33 mouse cellular contexts compared by ENCODE assay signal in the genomic region with DNA sequence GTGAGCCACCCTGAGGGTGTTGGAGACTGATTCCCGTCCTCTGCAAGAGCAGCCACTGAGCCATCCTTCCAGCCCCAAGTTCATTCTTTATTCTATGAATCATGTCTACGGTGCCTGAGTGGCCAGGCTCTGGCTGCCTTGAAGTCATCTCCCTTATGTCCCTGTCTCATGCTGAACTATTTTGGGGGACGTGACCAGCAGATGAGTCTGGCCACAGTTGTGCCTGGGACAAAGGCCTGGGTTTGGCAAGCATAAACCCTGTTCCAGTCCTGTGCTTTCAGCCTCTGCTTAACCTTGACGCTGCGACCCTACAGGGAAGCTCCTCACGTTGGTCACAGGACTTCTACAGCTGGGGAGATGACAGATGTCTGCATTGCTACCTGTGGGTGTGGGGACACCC. TPM values are rescaled to one million over a fixed set of nuclear protein-coding genes. Genes with fewer than 3 reads are reported as not detected.
DNase-seq lines count a peak whose midpoint lies in the region; ATAC-seq and TF ChIP-seq lines count a peak whose summit lies in the region.
"Had no signal": no experiment of that assay in that cellular context is flagged by ENCODE, and none has a peak within 500 bp of the region (broad histone marks: within the 10 kb centered on the region; RNA-seq: fewer than 3 reads in every experiment).

No protein-coding gene starts in this region.

- no peak overlapping the region for H3ac ChIP-seq in myocyte (ENCODE audit: control insufficient read depth, insufficient read length)

- no peak overlapping the region for H3K27ac ChIP-seq in limb, embryonic 12.5 days
- H3K27ac ChIP-seq in limb, embryonic 10.5 days, result no peak overlapping the region
- peak overlapping the region; percentile 56 for H3K27ac ChIP-seq in heart, embryonic 10.5 days
- H3K27ac ChIP-seq in heart, embryonic 15.5 days, result peak overlapping the region; percentile 98
- no peak overlapping the region for H3K27ac ChIP-seq in forebrain, postnatal 0 days (ENCODE audit: low read depth, low read length)
- H3K27ac ChIP-seq: embryonic facial prominence, embryonic 10.5 days; hindbrain, embryonic 15.5 days; layer of hippocampus, adult 2 months; liver, embryonic 13.5 days; midbrain, embryonic 12.5 days; neural tube, embryonic 12.5 days had no signal

- no peak overlapping the region for H3K4me3 ChIP-seq in limb, embryonic 12.5 days (replicated peaks)
- H3K4me3 ChIP-seq in limb, embryonic 10.5 days, result no peak overlapping the region
- peak overlapping the region; percentile 60 for H3K4me3 ChIP-seq in heart, embryonic 10.5 days
- H3K4me3 ChIP-seq in heart, embryonic 15.5 days, result peak overlapping the region; percentile 52
- no peak overlapping the region for H3K4me3 ChIP-seq in myocyte
- no peak overlapping the region for H3K4me3 ChIP-seq in forebrain, postnatal 0 days (ENCODE audit: low read depth, low read length)
- H3K4me3 ChIP-seq: embryonic facial prominence, embryonic 10.5 days; hindbrain, embryonic 15.5 days; layer of hippocampus, adult 2 months; liver, embryonic 13.5 days; midbrain, embryonic 12.5 days; neural tube, embryonic 12.5 days had no signal

- no peak for ATAC-seq in limb, embryonic 12.5 days (ENCODE audit: insufficient number of reproducible peaks, insufficient read depth, low FRiP score, low TSS enrichment, low read depth)
- no peak for ATAC-seq in heart, embryonic 15.5 days (replicated peaks; ENCODE audit: insufficient number of reproducible peaks, insufficient read depth, low FRiP score, low read depth)
- ATAC-seq in forebrain, postnatal 0 days, result no peak
- ATAC-seq: forebrain, embryonic 16.5 days had no signal

- peaks cover 20% of the 10 kb centered on the region for H3K4me1 ChIP-seq in limb, embryonic 12.5 days (replicated peaks)
- peaks cover 20% of the 10 kb centered on the region for H3K4me1 ChIP-seq in limb, embryonic 10.5 days
- H3K4me1 ChIP-seq in heart, embryonic 10.5 days, result peaks cover 72% of the 10 kb centered on the region
- peaks cover 62% of the 10 kb centered on the region for H3K4me1 ChIP-seq in heart, embryonic 15.5 days (replicated peaks)
- H3K4me1 ChIP-seq in forebrain, postnatal 0 days (ENCODE audit: insufficient read depth), result peaks cover 6% of the 10 kb centered on the region; the same call in 1 of the 2 replicates

- H3K9ac ChIP-seq in limb, embryonic 12.5 days (replicated peaks), result 0 out of 2 replicates have a peak overlapping the region, but pooled peaks have one; percentile 24
- peak overlapping the region; percentile 80 for H3K9ac ChIP-seq in heart, embryonic 15.5 days
- no peak overlapping the region for H3K9ac ChIP-seq in forebrain, postnatal 0 days
- H3K9ac ChIP-seq: hindbrain, embryonic 15.5 days; liver, embryonic 13.5 days; midbrain, embryonic 12.5 days; neural tube, embryonic 12.5 days had no signal

- DNase-seq in limb, embryonic 10.5 days (ENCODE audit: low spot score), result no peak
- DNase-seq in heart, embryonic 10.5 days (ENCODE audit: low spot score), result no peak
- no peak for DNase-seq in frontal cortex, postnatal 36 days (ENCODE audit: low spot score in 2 of 2)
- no peak for DNase-seq in right cerebral cortex, postnatal 14 days
- DNase-seq in forebrain, postnatal 0 days, result no peak
- DNase-seq: adrenal gland, postnatal 25 days; cerebellum, adult 9-10 months; kidney, adult 8-10 months; kidney, postnatal 25 days; liver, embryonic 13.5 days; lung, adult 2 months; right cerebral cortex, postnatal 25 days; thymus, postnatal 14 days had no signal

- WGBS in limb, embryonic 12.5 days, result 42% methylated on average over 6 of the region's 6 CpGs
- WGBS in limb, embryonic 10.5 days, result 51% methylated on average over 6 of the region's 6 CpGs
- 29% methylated on average over 6 of the region's 6 CpGs for WGBS in heart, embryonic 10.5 days
- WGBS in heart, embryonic 15.5 days, result 32% methylated on average over 6 of the region's 6 CpGs
- WGBS in forebrain, postnatal 0 days, result 52% methylated on average over 6 of the region's 6 CpGs

- no peaks in the 10 kb centered on the region for H3K9me3 ChIP-seq in limb, embryonic 12.5 days
- H3K9me3 ChIP-seq in limb, embryonic 10.5 days (replicated peaks), result no peaks in the 10 kb centered on the region
- H3K9me3 ChIP-seq in heart, embryonic 10.5 days, result no peaks in the 10 kb centered on the region
- no peaks in the 10 kb centered on the region for H3K9me3 ChIP-seq in heart, embryonic 15.5 days (replicated peaks)
- no peaks in the 10 kb centered on the region for H3K9me3 ChIP-seq in forebrain, postnatal 0 days (ENCODE audit: low read length)
- H3K9me3 ChIP-seq: embryonic facial prominence, embryonic 10.5 days; hindbrain, embryonic 15.5 days; liver, embryonic 13.5 days; midbrain, embryonic 12.5 days; neural tube, embryonic 12.5 days had no signal

- no peak overlapping the region for H3K4me2 ChIP-seq in limb, embryonic 12.5 days
- H3K4me2 ChIP-seq in heart, embryonic 15.5 days, result peak overlapping the region; percentile 67
- H3K4me2 ChIP-seq in myocyte (ENCODE audit: low read depth), result peak overlapping the region; percentile 59
- H3K4me2 ChIP-seq in forebrain, postnatal 0 days (ENCODE audit: low read depth), result no peak overlapping the region
- H3K4me2 ChIP-seq: hindbrain, embryonic 15.5 days; liver, embryonic 13.5 days; midbrain, embryonic 12.5 days; neural tube, embryonic 12.5 days had no signal

- H3K27me3 ChIP-seq in limb, embryonic 12.5 days, result peaks cover 65% of the 10 kb centered on the region
- H3K27me3 ChIP-seq in limb, embryonic 10.5 days (ENCODE audit: low read depth, poor library complexity, severe bottlenecking), result peaks cover 68% of the 10 kb centered on the region
- peaks cover 42% of the 10 kb centered on the region for H3K27me3 ChIP-seq in heart, embryonic 10.5 days (ENCODE audit: insufficient read depth, poor library complexity, severe bottlenecking)
- no peaks in the 10 kb centered on the region for H3K27me3 ChIP-seq in heart, embryonic 15.5 days
- H3K27me3 ChIP-seq in myocyte (ENCODE audit: control insufficient read depth, insufficient read depth, insufficient read length), result no peaks in the 10 kb centered on the region
- H3K27me3 ChIP-seq in forebrain, postnatal 0 days (ENCODE audit: insufficient read depth, low read length), result peaks cover 16% of the 10 kb centered on the region; the same call in 1 of the 2 replicates

- no peaks in the 10 kb centered on the region for H3K36me3 ChIP-seq in limb, embryonic 12.5 days
- H3K36me3 ChIP-seq in limb, embryonic 10.5 days, result no peaks in the 10 kb centered on the region
- no peaks in the 10 kb centered on the region for H3K36me3 ChIP-seq in heart, embryonic 10.5 days
- H3K36me3 ChIP-seq in heart, embryonic 15.5 days, result no peaks in the 10 kb centered on the region
- no peaks in the 10 kb centered on the region for H3K36me3 ChIP-seq in myocyte (ENCODE audit: control insufficient read depth, insufficient read depth)
- no peaks in the 10 kb centered on the region for H3K36me3 ChIP-seq in forebrain, postnatal 0 days (ENCODE audit: insufficient read depth)
- H3K36me3 ChIP-seq: embryonic facial prominence, embryonic 10.5 days; hindbrain, embryonic 15.5 days; liver, embryonic 13.5 days; midbrain, embryonic 12.5 days; neural tube, embryonic 12.5 days had no signal

- no peaks in the 10 kb centered on the region for H3K79me2 ChIP-seq in myocyte (ENCODE audit: control insufficient read depth, insufficient read depth)

- peak; percentile 55 for TF ChIP-seq POLR2A in myocyte (IDR thresholded peaks at IDR 0.05; ENCODE audit: insufficient read length, low read depth)

- TF ChIP-seq CTCF in forebrain, postnatal 0 days (IDR thresholded peaks at IDR 0.05; ENCODE audit: low read depth), result no peak

RNA-seq across cellular contexts. Expression of gene Nmrk2, which starts 4.5 kb away (rescaled TPM):
- polyA plus RNA-seq in limb, embryonic 12.5 days (2016; fragmentation: Nextera tagmentation; extraction: Ambion mirVana), result not detected in 2 replicates
- polyA plus RNA-seq in limb, embryonic 10.5 days (2016; fragmentation: Nextera tagmentation; extraction: Ambion mirVana), result not detected in 2 replicates
- polyA plus RNA-seq in heart, embryonic 10.5 days (2016; fragmentation: Nextera tagmentation; extraction: Ambion mirVana), result 2.7 and 3.8 TPM in 2 replicates
- polyA plus RNA-seq in heart, embryonic 15.5 days (2015; fragmentation: Nextera tagmentation; extraction: Ambion mirVana), result 7.3 and 9.1 TPM in 2 replicates
- polyA plus RNA-seq in myocyte (2012; fragmentation: generic; extraction: Trizol), result 52.3 TPM
- total RNA-seq in forebrain, postnatal 0 days (2014; rRNA removed), result 0.08 TPM in 1 of 2 replicates, not detected in the other
- polyA plus RNA-seq in forebrain, postnatal 0 days (2015; fragmentation: Nextera tagmentation; extraction: Ambion mirVana), result not detected in 2 replicates
- total RNA-seq: adrenal gland, postnatal 25 days; common myeloid progenitor, adult 5-6 weeks; left cerebral cortex, postnatal 10 days; megakaryocyte, adult 5-6 weeks had no signal
- polyA plus RNA-seq: embryonic facial prominence, embryonic 10.5 days; hindbrain, embryonic 15.5 days; liver, embryonic 13.5 days; midbrain, embryonic 12.5 days; neural tube, embryonic 12.5 days; spleen, adult 2 months; testis, adult 2 months had no signal

RNA-seq across cellular contexts. Expression of gene 4930442H23Rik, which starts 13.7 kb away (rescaled TPM):
- not detected in 2 replicates for polyA plus RNA-seq in limb, embryonic 12.5 days (2016; fragmentation: Nextera tagmentation; extraction: Ambion mirVana)
- not detected in 2 replicates for polyA plus RNA-seq in limb, embryonic 10.5 days (2016; fragmentation: Nextera tagmentation; extraction: Ambion mirVana)
- polyA plus RNA-seq in heart, embryonic 10.5 days (2016; fragmentation: Nextera tagmentation; extraction: Ambion mirVana), result not detected in 2 replicates
- polyA plus RNA-seq in heart, embryonic 15.5 days (2015; fragmentation: Nextera tagmentation; extraction: Ambion mirVana), result not detected in 2 replicates
- 0.12 TPM for polyA plus RNA-seq in myocyte (2012; fragmentation: generic; extraction: Trizol)
- not detected in 2 replicates for total RNA-seq in forebrain, postnatal 0 days (2014; rRNA removed)
- polyA plus RNA-seq in forebrain, postnatal 0 days (2015; fragmentation: Nextera tagmentation; extraction: Ambion mirVana), result 0.11 and 0.24 TPM in 2 replicates
- total RNA-seq: adrenal gland, postnatal 25 days; common myeloid progenitor, adult 5-6 weeks; gastrocnemius, adult 8-10 months; heart, postnatal 14 days; layer of hippocampus, adult 2 months; layer of hippocampus, postnatal 25 days; left cerebral cortex, postnatal 10 days; megakaryocyte, adult 5-6 weeks had no signal
- polyA plus RNA-seq: brain, embryonic 14.5 days; embryonic facial prominence, embryonic 10.5 days; forebrain, embryonic 16.5 days; intestine, embryonic 14.5 days; limb, embryonic 14.5 days; liver, embryonic 13.5 days; lung, adult 2 months; midbrain, embryonic 12.5 days; neural tube, embryonic 12.5 days; spleen, adult 2 months had no signal

RNA-seq across cellular contexts. Expression of gene Dapk3, which starts 14.5 kb away (rescaled TPM):
- polyA plus RNA-seq in limb, embryonic 12.5 days (2016; fragmentation: Nextera tagmentation; extraction: Ambion mirVana), result 64.2 and 65.7 TPM in 2 replicates
- polyA plus RNA-seq in limb, embryonic 10.5 days (2016; fragmentation: Nextera tagmentation; extraction: Ambion mirVana), result 46.5 and 52.0 TPM in 2 replicates
- 56.3 and 78.7 TPM in 2 replicates for polyA plus RNA-seq in heart, embryonic 10.5 days (2016; fragmentation: Nextera tagmentation; extraction: Ambion mirVana)
- 38.4 and 43.1 TPM in 2 replicates for polyA plus RNA-seq in heart, embryonic 15.5 days (2015; fragmentation: Nextera tagmentation; extraction: Ambion mirVana)
- 120 TPM for polyA plus RNA-seq in myocyte (2012; fragmentation: generic; extraction: Trizol)
- total RNA-seq in forebrain, postnatal 0 days (2014; rRNA removed), result 64.6 and 68.9 TPM in 2 replicates
- polyA plus RNA-seq in forebrain, postnatal 0 days (2015; fragmentation: Nextera tagmentation; extraction: Ambion mirVana), result 58.1 TPM in 2 replicates

RNA-seq across cellular contexts. Expression of gene Eef2, which starts 20.9 kb away (rescaled TPM):
- 524 and 544 TPM in 2 replicates for polyA plus RNA-seq in limb, embryonic 12.5 days (2016; fragmentation: Nextera tagmentation; extraction: Ambion mirVana)
- 575 and 611 TPM in 2 replicates for polyA plus RNA-seq in limb, embryonic 10.5 days (2016; fragmentation: Nextera tagmentation; extraction: Ambion mirVana)
- 447 and 460 TPM in 2 replicates for polyA plus RNA-seq in heart, embryonic 10.5 days (2016; fragmentation: Nextera tagmentation; extraction: Ambion mirVana)
- polyA plus RNA-seq in heart, embryonic 15.5 days (2015; fragmentation: Nextera tagmentation; extraction: Ambion mirVana), result 350 and 441 TPM in 2 replicates
- polyA plus RNA-seq in myocyte (2012; fragmentation: generic; extraction: Trizol), result 3,891 TPM
- 2,084 and 2,175 TPM in 2 replicates for total RNA-seq in forebrain, postnatal 0 days (2014; rRNA removed)
- 466 and 485 TPM in 2 replicates for polyA plus RNA-seq in forebrain, postnatal 0 days (2015; fragmentation: Nextera tagmentation; extraction: Ambion mirVana)

RNA-seq across cellular contexts. Expression of gene Pias4, which starts 29.6 kb away (rescaled TPM):
- 57.7 and 62.1 TPM in 2 replicates for polyA plus RNA-seq in limb, embryonic 12.5 days (2016; fragmentation: Nextera tagmentation; extraction: Ambion mirVana)
- 73.6 and 73.9 TPM in 2 replicates for polyA plus RNA-seq in limb, embryonic 10.5 days (2016; fragmentation: Nextera tagmentation; extraction: Ambion mirVana)
- polyA plus RNA-seq in heart, embryonic 10.5 days (2016; fragmentation: Nextera tagmentation; extraction: Ambion mirVana), result 53.5 and 62.2 TPM in 2 replicates
- 29.1 and 41.6 TPM in 2 replicates for polyA plus RNA-seq in heart, embryonic 15.5 days (2015; fragmentation: Nextera tagmentation; extraction: Ambion mirVana)
- polyA plus RNA-seq in myocyte (2012; fragmentation: generic; extraction: Trizol), result 43.2 TPM
- 30.1 and 32.5 TPM in 2 replicates for total RNA-seq in forebrain, postnatal 0 days (2014; rRNA removed)
- polyA plus RNA-seq in forebrain, postnatal 0 days (2015; fragmentation: Nextera tagmentation; extraction: Ambion mirVana), result 28.1 and 35.8 TPM in 2 replicates

Comparison
In these comparisons a context has a peak if more than half of its experiments do, and no peak if none do; other contexts are left out.
1. H3K27ac ChIP-seq: peak in heart, embryonic 10.5 days (single experiment) and heart, embryonic 15.5 days (single experiment); none in limb, embryonic 12.5 days (single experiment), limb, embryonic 10.5 days (single experiment) and forebrain, postnatal 0 days (single experiment).
2. H3K4me2 ChIP-seq: peak in heart, embryonic 15.5 days (single experiment) and myocyte (single experiment); none in limb, embryonic 12.5 days (single experiment) and forebrain, postnatal 0 days (single experiment).
3. H3K4me3 ChIP-seq: peak in heart, embryonic 10.5 days (single experiment) and heart, embryonic 15.5 days (single experiment); none in limb, embryonic 12.5 days (single experiment), limb, embryonic 10.5 days (single experiment), myocyte (single experiment) and forebrain, postnatal 0 days (single experiment).